Mouse (Mus musculus) heart, adult 9 months (tissue): ENCODE measurements around the gene Cdc27.

ENCODE experiments used
- DNase-seq, 2 experiments: peaks; one replicate each; pipeline ENCODE4 v3.0.0; 2022; ENCODE audit warnings: low spot score in 2 of 2

Cdc27 gene

DNA sequence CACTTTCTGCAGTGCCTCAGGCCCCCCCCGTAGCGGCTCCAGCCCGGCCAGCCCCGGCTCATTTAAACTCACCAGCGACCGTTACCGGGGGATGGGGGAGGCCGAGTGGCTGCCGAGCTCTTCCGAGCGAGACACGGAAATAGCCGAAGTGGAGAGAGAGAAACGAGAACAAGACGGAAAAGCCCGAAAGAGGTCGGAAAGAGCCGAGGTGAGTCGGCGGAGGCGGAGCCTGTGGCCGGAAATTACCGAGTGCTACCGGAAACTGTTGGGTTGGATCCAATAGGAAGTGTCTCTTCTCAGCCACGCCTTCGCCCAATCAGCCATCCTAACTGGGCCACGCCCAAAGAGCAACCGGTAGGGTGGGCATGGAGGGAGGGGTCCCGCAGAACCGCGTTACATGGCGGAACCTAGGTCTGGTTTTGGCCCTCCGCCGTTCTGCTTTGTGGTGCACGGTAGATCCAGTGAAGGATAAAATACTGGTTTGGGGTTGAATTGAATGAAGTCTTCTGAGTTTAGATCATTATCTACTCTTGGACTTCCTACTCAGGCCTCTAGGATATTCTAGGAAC lies at the start of gene Cdc27, which contains the start of gene Myl4:
Gene Cdc27 (minus strand): TSS at position 215 of the 569 bp plus-strand sequence.
Gene Myl4 (plus strand): TSS at position 258 of the 569 bp plus-strand sequence.
- peak; percentile 92 to 99 for DNase-seq

DNA sequence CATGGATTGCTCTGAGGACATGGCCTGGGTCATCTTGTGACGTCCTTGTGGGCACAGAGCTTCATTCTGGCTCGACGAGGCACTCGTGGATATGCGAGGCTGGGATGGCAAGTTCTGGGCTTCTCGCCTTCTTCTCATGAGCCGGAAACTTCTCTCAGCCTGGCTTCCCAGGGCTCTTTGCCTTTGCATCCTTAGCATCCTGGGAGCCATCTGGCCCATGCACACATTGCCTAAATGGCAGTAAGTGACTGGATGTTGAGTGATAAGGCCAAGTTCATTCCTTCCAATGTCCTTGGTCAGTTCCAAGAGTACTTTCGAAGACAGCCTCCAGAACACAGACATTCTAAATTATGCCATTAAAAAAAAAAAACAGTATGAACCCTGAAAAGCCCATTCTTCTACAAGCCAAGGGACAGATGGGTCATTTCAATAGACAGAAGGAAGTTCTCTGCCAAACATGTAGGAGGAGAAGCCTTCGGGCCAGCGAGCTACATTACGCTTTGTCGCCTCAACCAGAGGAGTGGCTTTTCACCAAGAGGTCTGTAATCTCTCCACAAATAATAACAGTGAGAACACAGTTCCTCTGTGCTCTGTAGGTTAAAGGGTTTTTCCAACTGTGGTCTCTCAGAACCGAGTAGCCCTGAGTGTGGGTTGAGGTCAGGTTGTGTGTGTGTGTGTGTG lies 49.0 kb upstream of the Cdc27 start:
- peak; percentile 42 to 56 for DNase-seq

DNA sequence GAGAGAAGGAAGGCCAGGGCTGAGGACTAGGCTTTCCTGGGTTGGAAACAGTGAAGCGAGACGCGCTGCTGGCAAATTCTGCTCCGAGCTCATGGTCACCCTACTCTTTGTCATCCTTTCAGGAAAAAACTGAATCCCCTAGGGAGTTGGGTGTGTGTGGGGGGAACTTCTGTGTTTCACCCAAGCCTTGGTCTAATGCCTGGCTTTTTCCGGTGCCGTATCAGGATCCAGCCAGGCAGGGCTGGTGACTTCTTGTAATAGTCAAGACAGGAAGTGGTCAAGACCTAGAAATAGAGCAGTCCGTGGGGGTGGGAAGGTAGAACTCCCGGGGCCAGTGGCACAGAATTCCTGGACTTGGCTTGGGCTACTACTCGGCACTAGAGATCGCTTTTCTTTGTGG lies 45.9 kb upstream of the Cdc27 start:
- DNase-seq: no peak

DNA sequence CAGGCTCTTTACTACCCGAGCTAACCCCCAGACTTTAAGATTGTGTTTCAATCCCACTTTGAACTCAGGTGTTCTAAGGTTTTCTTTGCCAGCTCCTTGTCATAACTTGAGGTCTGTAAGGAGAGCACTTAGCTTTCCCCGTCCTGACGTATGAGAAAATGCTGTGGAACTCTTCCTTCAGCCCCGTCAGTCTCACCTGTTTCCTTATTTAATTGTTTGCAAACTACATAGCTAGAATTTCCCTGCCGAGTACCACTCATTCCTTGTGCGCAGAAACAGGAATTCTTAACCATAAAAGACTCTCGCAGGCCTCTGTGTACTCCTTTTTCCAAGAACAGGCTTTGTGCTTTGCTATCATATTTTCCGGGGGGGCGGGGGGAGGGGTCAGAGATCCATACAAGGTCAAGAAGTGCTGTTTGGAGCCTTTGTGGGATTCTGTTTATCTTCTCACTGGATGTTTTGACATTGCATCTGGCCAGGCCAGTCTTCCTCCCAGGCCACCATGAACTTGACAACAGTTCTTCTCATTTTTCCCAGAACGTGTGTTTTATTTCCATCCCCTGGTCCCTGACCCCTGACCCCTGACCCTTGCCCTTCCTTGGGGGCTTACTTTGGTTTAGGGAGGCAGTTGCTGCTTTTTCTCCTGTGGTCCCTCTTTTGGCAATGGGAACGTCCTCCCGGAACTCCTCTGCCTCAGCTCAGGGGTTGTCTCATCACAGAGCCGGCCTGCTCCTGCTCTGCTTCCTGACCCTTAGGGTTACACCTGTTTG lies 41.8 kb upstream of the Cdc27 start:
- no peak for DNase-seq

DNA sequence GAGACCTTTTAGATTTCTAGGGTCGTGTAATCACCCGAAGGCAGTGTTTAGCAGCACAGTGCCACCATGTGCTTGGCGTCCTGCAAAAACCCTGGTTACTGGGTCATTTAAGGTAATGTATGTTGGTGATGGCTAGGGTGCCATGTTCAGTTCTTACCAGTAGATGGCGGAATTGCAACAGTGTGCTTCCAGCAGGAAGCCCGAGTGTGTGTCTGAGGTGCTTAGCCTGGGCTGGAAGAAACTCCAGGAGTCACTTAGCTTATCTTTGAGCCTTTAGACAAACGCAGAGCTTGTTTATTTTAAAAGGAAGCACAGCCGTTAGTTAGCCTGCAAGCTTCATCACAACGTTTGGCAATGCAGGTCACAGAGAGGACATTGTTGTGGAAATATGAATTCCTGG lies 39.7 kb upstream of the Cdc27 start:
- DNase-seq: peak; percentile 67 to 80

DNA sequence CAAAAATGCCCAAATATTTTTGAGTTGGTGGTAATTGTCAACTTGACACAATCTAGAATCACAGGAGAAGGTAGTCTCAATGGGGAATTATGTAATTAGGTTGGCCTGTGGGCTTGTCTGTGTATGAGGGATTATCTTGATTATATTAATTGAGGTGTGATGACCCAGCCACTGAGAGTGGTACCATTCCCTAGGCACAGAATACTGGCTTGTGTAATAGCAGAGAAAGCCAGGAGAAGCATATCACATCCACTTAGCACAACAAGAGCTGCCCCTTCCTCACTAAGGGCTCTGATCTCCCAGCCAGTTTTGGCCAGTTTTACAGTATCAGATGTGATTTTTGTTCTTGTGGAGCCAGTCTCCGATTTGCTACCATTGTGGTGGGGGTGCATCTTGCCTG lies 39.1 kb upstream of the Cdc27 start:
- no peak for DNase-seq

DNA sequence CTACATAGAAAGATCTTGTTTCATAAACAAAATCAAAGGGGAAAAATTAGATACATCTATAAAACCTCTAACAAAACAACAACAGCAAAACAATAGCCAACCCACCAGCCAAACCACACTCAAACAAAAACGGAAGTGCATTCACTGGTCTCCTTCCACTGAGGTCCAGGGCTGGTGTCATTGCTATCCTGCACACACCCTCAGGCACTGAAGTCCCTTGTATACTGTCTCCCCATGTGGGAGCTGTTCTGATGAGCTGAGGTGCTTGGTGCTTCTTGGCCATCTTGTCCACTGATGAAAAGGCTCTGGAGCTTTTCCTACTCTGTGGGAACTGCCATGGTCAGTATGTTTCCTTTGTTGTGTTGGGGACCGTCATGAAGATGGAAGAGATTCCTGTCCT lies 38.1 kb upstream of the Cdc27 start:
- DNase-seq: no peak

DNA sequence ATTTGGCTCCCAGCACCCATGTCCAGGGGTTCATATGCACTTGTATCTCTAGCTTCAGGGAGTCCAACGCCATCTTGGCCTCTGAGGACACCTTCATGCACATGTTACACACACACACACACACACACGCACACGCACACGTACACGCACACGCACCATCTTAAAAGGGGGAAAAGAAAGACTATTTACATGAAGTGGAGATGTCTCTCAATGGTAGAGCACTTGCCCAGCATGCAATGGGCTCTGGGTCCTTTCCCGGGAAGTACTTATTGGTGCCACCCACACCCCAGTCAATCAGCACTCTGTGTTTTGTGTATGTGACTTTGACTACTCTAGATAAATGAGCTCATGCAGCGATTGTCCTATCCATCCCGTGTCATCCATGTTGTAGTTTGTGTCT lies 37.5 kb upstream of the Cdc27 start:
- DNase-seq: no peak

DNA sequence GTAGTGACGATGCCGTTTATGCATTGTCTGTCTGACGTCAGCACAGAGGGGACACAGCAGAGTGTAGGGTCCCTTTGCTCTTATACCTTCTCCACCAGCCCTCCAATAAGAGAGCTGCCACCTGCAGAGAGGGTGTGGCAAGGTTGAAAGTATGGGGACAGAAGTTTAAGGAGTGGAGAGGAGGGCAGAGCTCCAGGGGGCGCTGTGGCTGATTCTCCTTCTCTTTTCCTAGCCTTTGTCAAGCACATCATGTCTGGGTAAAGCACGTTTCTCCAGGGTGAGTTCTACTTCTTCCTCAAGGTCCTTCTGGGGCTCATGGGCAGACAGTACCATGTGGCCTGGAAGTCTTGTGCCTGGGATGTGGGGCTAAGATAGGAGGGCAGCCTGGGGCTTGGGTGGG lies 35.1 kb upstream of the Cdc27 start:
- DNase-seq: no peak

DNA sequence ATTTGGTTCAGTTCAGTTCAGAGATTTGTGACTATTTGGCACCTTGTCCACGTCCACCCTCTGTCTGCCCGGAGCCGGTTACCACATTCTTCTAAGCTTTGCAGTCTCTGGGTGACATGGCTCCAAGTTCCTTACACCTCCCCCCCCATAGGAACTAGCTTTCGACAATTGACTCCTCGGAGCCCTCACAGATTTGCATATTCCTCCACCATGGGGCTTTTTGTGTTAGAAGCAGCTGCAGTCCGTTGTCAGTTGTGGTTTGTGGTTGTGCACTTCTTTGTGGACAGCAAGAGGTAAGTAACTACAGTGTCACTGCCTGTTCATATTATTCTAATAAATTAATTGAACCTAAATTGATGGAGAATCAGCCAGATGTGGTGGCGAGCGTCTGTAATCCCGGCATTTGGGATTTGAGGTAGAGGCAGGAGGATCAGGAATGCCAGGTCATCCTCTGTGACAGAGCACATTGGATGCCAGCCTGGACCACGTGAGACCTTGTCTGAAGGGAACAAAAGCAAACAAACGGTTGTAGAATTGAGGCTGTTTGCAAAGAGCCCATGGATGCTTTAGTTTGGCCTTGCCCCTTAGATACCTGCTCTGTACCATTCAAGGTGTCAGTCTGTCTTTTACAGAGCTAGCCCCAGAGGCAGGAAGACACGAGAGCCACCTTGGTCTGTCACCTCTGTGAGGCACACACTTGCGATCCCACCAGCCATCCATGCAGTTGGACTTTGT lies 32.4 kb upstream of the Cdc27 start:
- no peak for DNase-seq

DNA sequence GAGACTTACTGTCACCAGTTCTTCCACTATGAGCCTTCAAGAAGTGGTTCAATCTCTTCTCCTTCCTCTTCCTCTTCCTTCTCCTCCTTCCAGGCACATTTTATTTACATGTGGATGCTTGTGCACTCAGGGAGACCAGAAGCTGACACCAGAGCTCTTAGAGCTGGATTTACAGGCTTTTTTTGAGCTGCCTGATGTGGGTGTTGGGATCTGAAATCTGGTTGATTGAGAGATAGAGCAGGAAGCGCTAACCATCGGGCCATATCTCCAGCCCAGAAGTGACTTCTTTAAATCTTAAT lies 31.8 kb upstream of the Cdc27 start:
- DNase-seq: no peak

DNA sequence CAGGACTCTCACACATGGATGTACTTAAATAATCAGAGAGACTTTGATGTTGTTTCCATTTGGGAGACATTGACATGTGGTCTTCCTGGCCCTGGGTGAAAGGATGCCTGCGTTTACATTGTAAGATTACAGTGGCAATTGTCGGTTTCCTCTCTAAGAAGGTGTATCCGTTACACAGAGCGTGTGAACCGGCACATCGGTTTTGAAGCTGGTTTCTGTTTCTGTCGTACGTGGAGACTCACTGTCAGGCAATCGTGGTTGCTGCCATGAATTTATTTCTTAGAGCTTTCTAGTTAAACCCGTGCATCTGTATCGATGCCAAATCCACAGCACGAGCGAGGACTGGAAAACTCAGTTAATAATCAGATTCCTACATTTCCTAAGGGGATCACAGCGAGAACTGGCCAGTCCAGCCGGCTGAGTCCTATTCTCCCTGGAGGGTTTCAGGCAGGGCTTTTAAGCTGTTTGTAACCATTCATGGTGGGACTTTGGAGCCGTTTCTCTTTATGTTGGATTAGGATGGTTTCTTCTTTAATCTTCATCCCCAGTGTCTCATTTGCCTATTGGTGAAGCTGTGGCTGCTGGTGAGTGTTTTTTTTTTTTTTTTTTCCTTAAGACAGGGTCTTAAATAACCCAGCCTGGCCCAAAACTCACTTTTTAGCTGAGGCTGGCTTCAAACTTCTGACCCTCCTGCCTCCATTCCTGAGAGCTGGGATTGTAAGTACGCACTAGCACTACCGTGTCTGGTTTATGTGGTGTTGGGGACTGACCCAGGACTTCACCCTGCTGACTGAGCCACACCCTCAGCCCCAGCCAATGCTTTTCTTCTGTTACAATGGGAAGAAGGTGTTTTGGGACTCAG lies 31.3 kb upstream of the Cdc27 start:
- DNase-seq: no peak

DNA sequence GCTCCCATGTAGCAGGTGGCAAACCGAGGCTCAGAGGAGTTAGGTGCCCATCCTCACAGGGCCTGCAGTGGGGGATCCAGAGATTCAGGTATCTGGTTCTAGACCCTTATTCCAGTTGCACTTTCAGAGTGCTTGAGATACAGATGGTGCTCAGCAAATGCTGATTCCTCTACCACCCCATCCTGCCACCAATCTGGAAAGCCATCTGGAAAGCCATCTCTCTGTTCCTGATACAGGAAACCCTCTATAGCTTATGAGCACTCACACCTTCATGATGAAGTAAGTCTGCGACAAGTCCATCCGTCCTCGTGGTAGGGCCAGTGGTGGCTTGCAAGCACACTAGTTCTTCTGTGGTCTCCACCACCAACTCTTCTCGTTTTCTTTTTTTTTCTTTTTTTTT lies 30.2 kb upstream of the Cdc27 start:
- no peak for DNase-seq

DNA sequence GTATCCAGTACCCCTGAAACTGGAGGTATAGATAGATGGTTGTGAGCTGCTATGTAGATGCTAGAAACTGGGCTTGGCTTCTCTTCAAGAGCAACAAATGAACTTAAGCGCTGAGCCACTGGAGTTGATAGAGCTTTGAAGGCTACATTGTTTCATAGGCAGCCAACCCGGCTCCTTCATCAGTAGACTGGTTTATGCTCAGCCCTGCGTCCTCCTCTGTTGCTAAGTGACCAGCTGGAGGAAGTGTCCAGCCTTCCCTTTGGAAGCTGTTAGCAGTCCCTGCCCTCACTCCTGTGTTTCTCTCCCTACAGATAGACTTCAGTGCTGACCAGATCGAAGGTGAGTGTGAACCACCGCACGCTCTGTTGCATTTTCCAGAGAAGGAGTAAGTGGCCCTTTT lies 29.7 kb upstream of the Cdc27 start:
- DNase-seq: no peak

DNA sequence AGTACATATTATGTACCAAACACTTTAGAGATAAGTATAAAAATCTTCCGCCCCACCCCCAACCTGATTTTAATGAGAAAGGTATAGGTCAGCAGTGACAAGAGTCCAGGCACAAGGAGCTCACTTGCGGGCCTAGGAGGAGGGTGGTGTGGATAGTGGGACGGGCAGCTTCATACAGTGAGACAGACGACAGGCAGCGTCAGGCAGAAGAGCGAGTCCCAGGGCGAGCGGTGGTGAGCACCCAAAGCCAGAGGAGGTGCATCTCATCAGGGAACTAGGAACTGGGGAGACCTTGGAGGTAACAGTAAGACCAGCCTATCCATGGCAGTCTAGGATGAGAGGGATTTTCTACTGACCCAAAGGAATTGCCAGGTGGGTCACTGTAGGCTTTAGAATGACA lies 29.2 kb upstream of the Cdc27 start:
- DNase-seq: no peak

DNA sequence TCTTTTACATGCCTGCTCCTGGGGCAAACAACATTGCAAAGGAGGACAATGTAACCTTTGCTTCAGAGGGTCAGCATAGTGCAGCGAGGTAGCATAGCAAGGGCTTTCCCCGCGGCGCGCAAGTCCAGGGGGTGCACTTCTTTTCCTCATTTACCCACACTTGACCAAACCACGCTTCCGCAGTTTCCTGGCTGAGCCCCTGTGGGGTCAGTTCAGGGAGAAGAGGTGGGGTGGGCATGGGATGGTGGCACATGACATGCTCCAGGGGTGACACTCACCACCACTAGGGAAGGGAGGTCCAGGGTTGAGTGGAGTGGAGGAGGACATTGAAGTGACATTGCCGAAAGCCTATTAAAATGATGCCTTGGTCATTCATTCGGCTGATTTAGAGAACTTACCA lies 28.7 kb upstream of the Cdc27 start:
- DNase-seq: no peak

DNA sequence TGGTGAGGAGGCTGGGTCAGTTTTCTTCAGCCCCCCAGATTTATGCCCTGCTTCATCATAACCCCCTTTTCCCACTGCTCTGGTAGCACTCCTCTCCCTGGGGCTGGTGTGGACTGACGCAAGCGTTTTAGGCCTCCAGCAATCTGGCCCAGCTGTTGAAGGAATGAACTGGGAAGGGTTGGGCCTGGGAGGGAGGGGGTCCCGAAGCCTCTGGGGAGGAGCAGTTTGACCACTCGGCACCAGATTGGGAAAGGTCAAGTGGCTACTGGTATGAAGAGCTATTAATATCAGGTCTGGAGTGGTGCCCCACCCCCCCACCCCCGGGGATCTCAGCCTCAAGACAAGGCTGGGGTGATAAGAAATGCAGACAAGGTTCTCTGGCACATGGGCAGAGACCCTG lies 27.7 kb upstream of the Cdc27 start:
- no peak for DNase-seq

DNA sequence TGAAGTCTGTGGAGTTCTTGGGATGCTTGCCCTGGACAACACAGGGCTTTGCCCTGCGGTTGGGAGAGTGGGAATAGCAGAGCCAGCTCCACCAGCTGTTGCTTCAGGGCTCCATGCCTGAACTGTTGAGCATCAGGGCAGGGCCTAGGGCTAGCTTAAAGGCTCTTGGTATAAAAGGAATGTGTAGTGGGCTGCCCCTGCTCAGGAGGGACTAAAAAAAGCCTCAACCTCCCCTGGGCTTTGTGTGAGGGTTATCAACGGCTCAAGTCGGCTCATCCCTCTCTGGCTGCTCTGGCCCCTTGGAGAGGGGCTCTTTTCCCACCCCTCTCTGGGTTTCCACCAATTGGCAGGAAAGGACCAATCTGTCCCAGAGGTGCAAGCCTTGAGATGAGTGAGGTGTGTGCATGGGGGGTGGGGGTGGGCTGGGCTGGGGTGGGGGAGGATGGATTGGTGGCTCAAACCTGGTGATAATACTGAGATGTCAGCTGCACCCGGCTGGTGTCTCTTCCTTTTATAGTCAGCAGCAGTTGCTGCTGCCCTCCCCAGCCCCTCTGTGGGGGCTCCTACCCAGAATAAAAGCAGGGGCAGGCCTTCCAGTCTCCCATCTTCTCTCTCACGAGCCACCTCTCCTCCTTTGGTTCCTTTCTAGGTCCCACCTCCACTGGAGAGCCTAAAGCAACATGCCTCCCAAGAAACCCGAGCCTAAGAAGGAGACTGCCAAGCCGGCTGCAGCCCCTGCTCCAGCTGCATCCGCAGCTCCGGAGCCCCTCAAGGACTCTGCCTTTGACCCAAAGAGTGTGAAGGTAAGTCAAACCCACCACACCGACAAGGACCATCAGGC lies 26.6 kb upstream of the Cdc27 start:
- no peak for DNase-seq

DNA sequence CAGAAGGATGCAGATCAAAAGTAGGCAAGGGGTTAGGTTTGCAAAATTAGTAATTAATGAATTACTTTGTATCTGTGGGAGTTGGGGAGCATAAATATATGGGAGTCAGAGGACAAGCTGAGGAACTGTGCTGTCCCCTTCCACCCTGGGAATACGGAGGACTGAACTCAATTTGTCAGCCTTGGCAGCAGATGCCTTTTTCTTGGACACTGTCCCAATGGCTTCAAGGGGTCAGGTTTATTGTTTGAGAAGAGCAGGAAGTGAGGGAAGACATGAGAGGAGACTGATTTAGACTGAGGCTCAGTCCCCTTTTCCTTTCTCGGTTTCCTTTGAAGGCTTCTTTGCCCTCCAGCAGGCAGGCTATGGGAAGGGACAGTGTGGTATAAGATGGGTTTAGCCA lies 22.1 kb upstream of the Cdc27 start:
- DNase-seq: no peak

DNA sequence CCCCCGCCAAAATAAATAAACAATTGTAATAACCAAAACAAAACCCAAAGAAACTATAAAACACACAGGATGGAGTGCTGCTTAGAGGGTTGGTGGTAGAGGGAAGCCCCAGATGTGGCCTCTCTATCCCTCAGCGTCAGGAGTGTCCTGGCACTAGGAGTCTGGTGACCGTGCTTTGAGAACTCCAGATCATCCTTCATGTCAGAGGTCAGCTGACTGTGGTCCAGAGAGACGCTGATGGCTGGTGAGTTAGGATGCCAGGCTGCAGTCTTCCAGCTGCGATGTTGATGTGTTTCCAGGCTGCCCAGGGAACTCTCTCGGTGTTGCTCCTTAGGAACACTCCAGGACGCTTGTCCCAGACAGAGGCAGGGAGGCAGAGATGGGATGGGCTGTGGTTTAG lies 21.7 kb upstream of the Cdc27 start:
- no peak for DNase-seq

DNA sequence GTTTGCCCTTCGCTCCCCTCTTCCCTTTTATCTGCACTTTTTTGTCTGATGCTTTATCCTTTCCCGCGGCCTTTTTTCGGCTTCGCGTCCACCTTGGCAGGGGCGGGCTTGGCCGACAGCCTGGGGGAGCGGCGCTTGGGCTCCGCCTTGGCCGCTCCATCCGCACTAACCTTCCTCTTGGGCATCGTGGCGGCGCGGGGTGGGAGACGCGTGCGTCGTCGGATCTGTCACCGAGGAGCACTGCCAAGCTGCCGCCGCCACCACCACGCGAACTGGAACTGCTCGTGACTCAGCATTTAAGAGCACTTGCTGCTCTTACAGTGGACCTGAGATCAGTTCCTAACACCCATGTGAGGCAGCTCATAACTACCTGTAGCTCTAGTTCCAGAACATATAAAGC lies 21.0 kb upstream of the Cdc27 start:
- peak in 1 of 2 experiments; percentile 40 for DNase-seq
